Mouse (Mus musculus): ENCODE results near the gene Mrgpra1.
"Not testable (repeated sequence)": the region's sequence is repeated elsewhere in the genome, so short reads cannot be mapped to it uniquely, and the experiment has no call there.

The Mrgpra1 gene

DNA sequence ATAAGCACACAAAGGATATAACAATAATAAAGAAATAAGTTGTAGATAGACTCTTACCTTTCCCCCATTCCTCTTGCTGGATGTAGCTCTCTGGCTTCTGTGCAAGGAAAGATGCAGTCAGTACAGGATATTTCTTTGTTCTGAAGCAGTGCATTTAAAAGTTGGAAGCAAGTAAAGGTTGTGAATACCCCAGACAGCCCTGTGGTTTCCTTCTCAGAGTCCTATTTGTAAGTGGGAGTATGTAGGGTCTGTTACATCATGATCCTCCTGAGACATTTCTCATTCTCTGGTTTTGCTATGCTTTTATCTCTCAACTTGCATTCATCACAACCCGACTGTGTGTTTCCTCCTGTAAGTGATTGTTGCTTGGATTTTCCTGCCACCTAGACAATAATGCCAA is at the start of gene Mrgpra1:
Mrgpra1 (minus strand) TSS at position 101 of the 400 bp plus-strand sequence.
- DNase-seq (ENCODE audit: low read depth, low spot score) = no peak

DNA sequence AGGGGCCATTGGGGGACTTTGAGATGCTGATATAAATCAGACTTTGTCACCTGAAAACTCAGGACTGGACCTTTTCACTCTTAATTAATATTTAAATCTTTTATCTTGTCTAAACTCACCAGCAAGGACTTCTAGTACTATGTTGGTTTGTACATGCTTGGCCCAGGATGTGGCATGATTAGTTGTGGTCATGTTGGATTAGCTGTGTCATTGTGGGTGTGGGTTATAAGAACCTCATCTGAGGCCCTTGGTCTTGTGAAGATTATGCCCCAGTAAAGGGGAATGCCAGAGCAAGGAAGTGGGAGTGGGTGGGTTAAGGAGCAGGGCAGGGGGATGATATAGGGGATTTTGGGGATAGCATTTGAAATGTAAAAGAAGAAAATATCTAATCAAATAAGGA is 47.1 kb upstream of the Mrgpra1 start:
- DNase-seq (ENCODE audit: low read depth, low spot score) = no peak

GRCm38 (mm10) chr7:47348421-47348820 is 5.6 kb downstream of the Mrgpra1 start:
- DNase-seq (ENCODE audit: low read depth, low spot score) = no peak

GRCm38 (mm10) chr7:47345905-47346478 is 8.0 kb downstream of the Mrgpra1 start:
- no peak for DNase-seq (ENCODE audit: low read depth, low spot score)

GRCm38 (mm10) chr7:47341887-47342286 is 12.2 kb downstream of the Mrgpra1 start:
- DNase-seq (ENCODE audit: low read depth, low spot score) = not testable (repeated sequence)

DNA sequence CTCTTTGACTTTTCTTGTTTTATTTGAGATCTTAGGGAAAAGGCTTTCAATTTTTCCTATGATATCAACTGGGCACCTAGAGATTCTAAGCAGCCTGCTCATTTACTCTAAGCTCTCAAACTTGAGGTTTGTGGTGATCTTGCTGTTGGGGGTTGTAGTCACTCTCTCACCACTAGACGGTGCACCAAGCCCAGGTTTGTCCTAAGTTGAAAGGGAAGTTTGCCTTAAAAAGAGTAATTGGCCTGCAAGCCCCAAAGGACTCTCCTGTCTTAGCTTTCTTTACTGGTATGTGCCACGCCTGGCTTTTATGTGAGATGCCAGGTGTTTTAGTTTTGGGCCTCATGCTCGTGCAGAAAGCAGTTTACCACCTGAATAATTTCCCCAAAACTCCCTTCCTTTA is 12.7 kb downstream of the Mrgpra1 start:
- not testable (repeated sequence) for DNase-seq (ENCODE audit: low read depth, low spot score)

DNA sequence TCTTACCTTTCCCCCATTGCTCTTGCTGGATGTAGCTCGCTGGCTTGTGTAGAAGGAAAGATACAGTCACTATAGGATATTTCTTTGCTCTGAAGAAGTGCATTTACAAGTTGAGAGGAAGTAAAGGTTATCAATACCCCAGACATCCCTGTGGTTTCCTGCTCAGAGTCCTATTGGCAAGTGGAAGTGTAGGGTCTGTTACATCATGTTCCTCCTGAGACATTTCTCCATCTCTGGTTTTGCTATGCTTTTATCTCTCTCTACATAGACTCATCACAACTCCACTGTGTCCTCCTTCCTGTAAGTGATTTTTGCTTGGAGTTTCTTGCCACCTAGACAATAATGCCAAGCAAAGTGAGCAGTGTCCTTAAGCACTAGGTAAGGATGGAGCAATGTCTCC is 35.7 kb downstream of the Mrgpra1 start:
- DNase-seq (ENCODE audit: low read depth, low spot score) = no peak

- no peak for DNase-seq (ENCODE audit: low read depth, low spot score)
Observed at GRCm38 (mm10) chr7:47312289-47312688, 41.8 kb downstream of the Mrgpra1 start.

- DNase-seq (ENCODE audit: low read depth, low spot score) = no peak
Observed at GRCm38 (mm10) chr7:47309855-47310254, 44.2 kb downstream of the Mrgpra1 start.

DNA sequence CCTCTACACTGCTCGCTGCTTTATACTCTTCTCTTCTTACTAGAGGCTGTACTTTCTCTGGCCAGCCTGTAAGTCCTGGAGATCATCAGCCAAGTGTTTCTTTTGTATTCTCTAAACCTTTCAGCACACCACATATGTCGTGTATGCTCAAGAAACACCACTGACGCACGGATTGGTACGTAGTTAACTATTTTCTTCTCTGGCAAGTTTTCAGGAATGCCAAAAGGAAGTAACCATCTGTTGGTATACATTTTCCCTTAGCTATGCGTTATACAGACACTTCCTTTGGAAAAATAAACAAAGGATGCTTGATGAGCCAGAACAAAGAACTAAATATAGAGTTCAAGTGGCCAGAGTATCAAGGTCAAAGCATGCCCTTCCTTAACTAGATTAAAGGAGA is 49.4 kb downstream of the Mrgpra1 start:
- not testable (repeated sequence) for DNase-seq (ENCODE audit: low read depth, low spot score)

DNA sequence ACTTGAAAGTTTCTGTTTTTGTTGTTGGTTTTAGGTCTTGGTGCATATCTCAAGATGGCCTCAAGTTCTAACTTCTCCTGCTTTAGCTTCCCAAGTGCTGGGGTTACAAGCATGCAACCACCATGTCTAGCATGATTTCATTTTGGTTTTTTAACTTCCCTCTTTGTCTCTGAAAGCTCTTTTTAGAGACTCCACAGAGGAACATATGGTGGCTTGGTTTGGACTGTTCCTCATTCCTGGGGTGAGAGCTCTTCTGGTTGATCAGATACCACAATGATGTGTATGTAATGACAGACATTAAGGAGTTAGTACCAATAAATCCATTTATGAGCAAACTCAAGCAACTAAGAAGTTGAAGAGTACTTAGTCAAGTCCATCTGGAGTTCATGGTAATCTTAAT is 54.4 kb downstream of the Mrgpra1 start:
- DNase-seq (ENCODE audit: low read depth, low spot score) = not testable (repeated sequence)

Data from mesoderm, embryonic 11.5 days (tissue).